Mouse (Mus musculus) neural tube, embryonic 14.5 days (tissue): ENCODE measurements around the gene Ccdc106. TPM values are rescaled to one million over a fixed set of nuclear protein-coding genes. Genes with fewer than 3 reads are reported as not detected.
A peak's percentile ranks its signal among the peaks of the same experiment; 100 is the strongest.
"Not testable (repeated sequence)": the region's sequence is repeated elsewhere in the genome, so short reads cannot be mapped to it uniquely, and the experiment has no call there.

ENCODE experiments used
- ATAC-seq: fragments of 200-750 bp; cut with Nextera tagmentation; 2 replicates; pipeline ENCODE4 v1.8.0; 2017; ENCODE audit warnings: low read depth, mild to moderate bottlenecking, moderate TSS enrichment, moderate library complexity
- H3K27ac ChIP-seq: fragments of 300-500 bp; sonication (generic); 2 replicates; pipeline ENCODE4 v1.5.1; 2014; ENCODE audit warnings: low read depth, mild to moderate bottlenecking, control low read depth, low read length, moderate library complexity, mixed read lengths
- H3K27me3 ChIP-seq: fragments of 300-500 bp; sonication (generic); 2 replicates; pipeline ENCODE4 v1.6.1; 2014; ENCODE audit warnings: low read length; ENCODE audit not compliant: control insufficient read depth, insufficient read depth
- H3K36me3 ChIP-seq: fragments of 300-500 bp; sonication (generic); 2 replicates; pipeline ENCODE4 v1.6.1; 2014; ENCODE audit warnings: low read length, mixed read lengths; ENCODE audit not compliant: control insufficient read depth, insufficient read depth
- H3K4me1 ChIP-seq: fragments of 300-500 bp; sonication (generic); 2 replicates; pipeline ENCODE4 v1.6.1; 2014; ENCODE audit warnings: low read length; ENCODE audit not compliant: control insufficient read depth, insufficient read depth
- H3K4me2 ChIP-seq: fragments of 300-500 bp; sonication (generic); 2 replicates; pipeline ENCODE4 v1.6.1; 2014; ENCODE audit warnings: mild to moderate bottlenecking, low read depth, low read length, control low read depth
- H3K4me3 ChIP-seq: fragments of 300-500 bp; sonication (generic); 2 replicates; pipeline ENCODE4 v1.5.1; 2014; ENCODE audit warnings: low read depth, low read length, control low read depth, mixed read lengths
- H3K9ac ChIP-seq: fragments of 300-500 bp; sonication (generic); replicated peaks from 2 replicates; pipeline ENCODE4 v1.6.1; 2014; ENCODE audit warnings: low read depth, mild to moderate bottlenecking, control low read depth, low read length, mixed read lengths
- H3K9me3 ChIP-seq: fragments of 300-500 bp; sonication (generic); 2 replicates; pipeline ENCODE4 v1.6.1; 2016; ENCODE audit warnings: low read length; ENCODE audit not compliant: control insufficient read depth
- WGBS: fragments of 180-500 bp; shearing (Covaris S2); extraction: QIAGEN DNeasy Blood & Tissue Kit; methylation state at CpG from one replicate; pipeline ENCODE4 v1.1.7; 2014; 5-methylcytosine and 5-hydroxymethylcytosine counted together
- polyA plus RNA-seq: library from polyadenylated mRNA; unstranded; fragments of >200 nt; fragmentation: Nextera tagmentation; extraction: Ambion mirVana; gene quantifications from 2 replicates; pipeline ENCODE4 v1.2.1, GENCODE M21; 2014

Ccdc106 gene
- polyA plus RNA-seq, 1 experiment from 2014 or later, result 64.8 TPM

- peak; percentile 81 for ATAC-seq
- peak within 1 kb of the TSS; percentile 98 for H3K27ac ChIP-seq
- H3K36me3 ChIP-seq, result peaks cover 20% of the 10 kb centered on the region
- H3K4me3 ChIP-seq, result peak within 1 kb of the TSS; percentile 58
- no peaks in the 10 kb centered on the region for H3K9me3 ChIP-seq
- no peaks in the 10 kb centered on the region for H3K4me1 ChIP-seq
- H3K4me2 ChIP-seq, result peak within 1 kb of the TSS; percentile 46
- under 1% methylated on average over 42 of the region's 42 CpGs for WGBS
- peak within 1 kb of the TSS; percentile 70 for H3K9ac ChIP-seq
- H3K27me3 ChIP-seq, result no peaks in the 10 kb centered on the region
These were observed 5.9 kb upstream of the Ccdc106 start, which contains the start of the genes Zfp524 and Fiz1 for GRCm38 (mm10) chr7:5014251-5015117. TSS of gene Zfp524 (plus strand) at chr7:5014415. TSS of gene Fiz1 (minus strand) at chr7:5014697.

GRCm38 (mm10) chr7:5015118-5016001, 5.0 kb upstream of the Ccdc106 start, which contains the start of gene Gm44973:
TSS of gene Gm44973 (plus strand) at chr7:5015496.
- Histone ChIP-seq H3K4me2 (peak within 1 kb of the TSS; percentile 46), H3K4me3 (peak within 1 kb of the TSS; percentile 58), H3K27me3 (no peaks in the 10 kb centered on the region), H3K4me1 (no peaks in the 10 kb centered on the region), H3K9me3 (no peaks in the 10 kb centered on the region), H3K9ac (peak within 1 kb of the TSS; percentile 70), H3K36me3 (peaks cover 16% of the 10 kb centered on the region), H3K27ac (peak within 1 kb of the TSS; percentile 98)
- peak; percentile 77 for ATAC-seq
- under 1% methylated on average over 41 of the region's 76 CpGs for WGBS

GRCm38 (mm10) chr7:5016057-5016456, 4.3 kb upstream of the Ccdc106 start:
- H3K4me1 ChIP-seq, result peaks cover 2% of the 10 kb centered on the region
- no peak for ATAC-seq
- 53% methylated on average over 3 of the region's 3 CpGs for WGBS
- H3K9ac ChIP-seq, result no peak overlapping the region
- H3K9me3 ChIP-seq, result no peaks in the 10 kb centered on the region
- peak overlapping the region; percentile 46 for H3K4me2 ChIP-seq
- peaks cover 11% of the 10 kb centered on the region for H3K36me3 ChIP-seq
- peak overlapping the region; percentile 58 for H3K4me3 ChIP-seq
- no peaks in the 10 kb centered on the region for H3K27me3 ChIP-seq
- peak overlapping the region; percentile 98 for H3K27ac ChIP-seq

GRCm38 (mm10) chr7:5016920-5017319, 3.4 kb upstream of the Ccdc106 start:
- ATAC-seq, result no peak
- 96% methylated on average over 2 of the region's 2 CpGs for WGBS
- no peaks in the 10 kb centered on the region for H3K9me3 ChIP-seq

GRCm38 (mm10) chr7:5017352-5017751, 3.0 kb upstream of the Ccdc106 start:
- WGBS, result 93% methylated on average over 16 of the region's 16 CpGs
- H3K9ac ChIP-seq, result no peak overlapping the region
- H3K27me3 ChIP-seq, result no peaks in the 10 kb centered on the region
- H3K4me2 ChIP-seq, result no peak overlapping the region
- no peak overlapping the region for H3K4me3 ChIP-seq
- peaks cover 8% of the 10 kb centered on the region; the same call in 1 of the 2 replicates for H3K36me3 ChIP-seq
- H3K9me3 ChIP-seq, result no peaks in the 10 kb centered on the region
- no peak for ATAC-seq
- H3K4me1 ChIP-seq, result peaks cover 7% of the 10 kb centered on the region
- H3K27ac ChIP-seq, result no peak overlapping the region

More at GRCm38 (mm10) chr7:5016920-5017319, 3.4 kb upstream of the Ccdc106 start:
- H3K27me3 ChIP-seq, result no peaks in the 10 kb centered on the region
- no peak overlapping the region for H3K9ac ChIP-seq
- no peak overlapping the region for H3K27ac ChIP-seq
- H3K4me2 ChIP-seq, result no peak overlapping the region
- peaks cover 6% of the 10 kb centered on the region; the same call in 1 of the 2 replicates for H3K36me3 ChIP-seq
- H3K4me3 ChIP-seq, result no peak overlapping the region
- H3K4me1 ChIP-seq, result peaks cover 7% of the 10 kb centered on the region

GRCm38 (mm10) chr7:5017931-5018330, 2.4 kb upstream of the Ccdc106 start:
- Histone ChIP-seq H3K9ac (no peak overlapping the region), H3K27me3 (no peaks in the 10 kb centered on the region), H3K4me2 (no peak overlapping the region), H3K4me1 (peaks cover 7% of the 10 kb centered on the region), H3K4me3 (no peak overlapping the region), H3K36me3 (peaks cover 6% of the 10 kb centered on the region; the same call in 1 of the 2 replicates), H3K27ac (no peak overlapping the region), H3K9me3 (no peaks in the 10 kb centered on the region)
- no peak for ATAC-seq
- 96% methylated on average over 21 of the region's 21 CpGs for WGBS

GRCm38 (mm10) chr7:5019576-5019975, 777 bp upstream of the Ccdc106 start:
- 28% methylated on average over 8 of the region's 8 CpGs for WGBS
- not testable (repeated sequence) for H3K27me3 ChIP-seq, H3K4me1 ChIP-seq, H3K9me3 ChIP-seq, H3K9ac ChIP-seq, H3K36me3 ChIP-seq, ATAC-seq
- Histone ChIP-seq H3K27ac (peak overlapping the region; percentile 60; the same call in 1 of the 2 replicates), H3K4me3 (peak overlapping the region; percentile 81), H3K4me2 (peak overlapping the region; percentile 29)

- H3K4me3 ChIP-seq, result peak overlapping the region; percentile 81
- ATAC-seq, result peak; percentile 9
- peak overlapping the region; percentile 96 for H3K9ac ChIP-seq
- WGBS, result under 1% methylated on average over 14 of the region's 15 CpGs
- peaks cover 7% of the 10 kb centered on the region for H3K4me1 ChIP-seq
- H3K36me3 ChIP-seq, result peaks cover 9% of the 10 kb centered on the region; the same call in 1 of the 2 replicates
- no peaks in the 10 kb centered on the region for H3K9me3 ChIP-seq
- H3K27ac ChIP-seq, result peak overlapping the region; percentile 92
- peak overlapping the region; percentile 83 for H3K4me2 ChIP-seq
- H3K27me3 ChIP-seq, result no peaks in the 10 kb centered on the region
These were observed 332 bp downstream of the Ccdc106 start for GRCm38 (mm10) chr7:5020685-5021084.
